Mouse (Mus musculus): ENCODE data around the gene Vsig2.

- TF ChIP-seq POLR2A (IDR thresholded peaks at IDR 0.05; ENCODE audit: insufficient read depth, low read depth, low read length) (no peak), CTCF (IDR thresholded peaks at IDR 0.05) (no peak), EP300 (IDR thresholded peaks at IDR 0.05; ENCODE audit: insufficient read depth, low read depth, low read length) (no peak)
Measured at GRCm38 (mm10) chr9:37495761-37496160, 43.3 kb upstream of the Vsig2 start.
